Mouse (Mus musculus) kidney, adult 2 months (tissue): Measurements from ENCODE around the gene Stk11. TPM values are rescaled to one million over a fixed set of nuclear protein-coding genes. Genes with fewer than 3 reads are reported as not detected.

ENCODE experiments used
- DNase-seq: peaks from one replicate; pipeline ENCODE4 v3.0.0; 2021
- H3K27ac ChIP-seq: fragments of 200-500 bp; 2 replicates; pipeline ENCODE4 v1.5.1; 2012; ENCODE audit warnings: low read depth, low read length, control low read depth, inconsistent platforms; ENCODE audit not compliant: insufficient read depth
- H3K27me3 ChIP-seq: fragments of 200-500 bp; replicated peaks from 2 replicates; pipeline ENCODE4 v1.6.1; 2012; ENCODE audit warnings: mild to moderate bottlenecking, moderate library complexity, low read length, inconsistent platforms; ENCODE audit not compliant: control insufficient read depth, insufficient read depth
- H3K36me3 ChIP-seq: fragments of 200-500 bp; 2 replicates; pipeline ENCODE4 v1.6.1; 2012; ENCODE audit warnings: mild to moderate bottlenecking, moderate library complexity, low read length, inconsistent platforms; ENCODE audit not compliant: control insufficient read depth, insufficient read depth
- H3K4me1 ChIP-seq: fragments of 200-500 bp; 2 replicates; pipeline ENCODE4 v1.6.1; 2011; ENCODE audit warnings: low read length; ENCODE audit not compliant: control insufficient read depth, insufficient read depth
- H3K4me3 ChIP-seq: fragments of 200-500 bp; 2 replicates; pipeline ENCODE4 v1.5.1; 2011; ENCODE audit warnings: mild to moderate bottlenecking, low read depth, low read length, control low read depth; ENCODE audit not compliant: insufficient read depth
- CTCF ChIP-seq: fragments of 200-500 bp; conservative IDR thresholded peaks from 2 replicates; pipeline ENCODE4 v1.5.1; 2011; ENCODE audit warnings: low read depth, mild to moderate bottlenecking, control low read depth, low read length, moderate library complexity, mixed read lengths; ENCODE audit not compliant: insufficient read depth, insufficient read length
- POLR2A ChIP-seq: fragments of 200-500 bp; IDR thresholded peaks from one replicate; pipeline ENCODE4 v1.6.1; 2011; ENCODE audit warnings: low read depth, low read length, control low read depth
- WGBS: fragments of 180-500 bp; shearing (Covaris S2); methylation state at CpG from one replicate; pipeline ENCODE4 v1.1.7; 2018; 5-methylcytosine and 5-hydroxymethylcytosine counted together
- polyA plus RNA-seq: library from polyadenylated mRNA; depleted of rRNA; stranded (reverse); fragments of >200 nt; gene quantifications from 2 replicates; pipeline ENCODE4 v1.2.3, GENCODE M21; 2012

Gene Stk11
- polyA plus RNA-seq, 1 experiment: 114 TPM

GRCm38 (mm10) chr10:80130403-80131031, 14.9 kb downstream of the Stk11 start:
- DNase-seq: peak; percentile 88
- no peaks in the 10 kb centered on the region for H3K27me3 ChIP-seq
- no peak overlapping the region for H3K4me3 ChIP-seq
- 48% methylated on average over 18 of the region's 18 CpGs for WGBS
- peak overlapping the region; percentile 34; the same call in 1 of the 2 replicates for H3K27ac ChIP-seq
- peaks cover 3% of the 10 kb centered on the region; the same call in 1 of the 2 replicates for H3K36me3 ChIP-seq
- peak; percentile 32; the same call in 1 of the 2 replicates for TF ChIP-seq CTCF
- TF ChIP-seq POLR2A: no peak
- H3K4me1 ChIP-seq: peaks cover 16% of the 10 kb centered on the region; the same call in 1 of the 2 replicates

- Histone ChIP-seq H3K4me3 (no peak overlapping the region), H3K4me1 (peaks cover 16% of the 10 kb centered on the region; the same call in 1 of the 2 replicates), H3K27ac (no peak overlapping the region), H3K27me3 (no peaks in the 10 kb centered on the region), H3K36me3 (peaks cover 3% of the 10 kb centered on the region; the same call in 1 of the 2 replicates)
- 60% methylated on average over 55 of the region's 55 CpGs for WGBS
- TF ChIP-seq CTCF (no peak), POLR2A (no peak)
- no peak for DNase-seq
Observed at GRCm38 (mm10) chr10:80131316-80131951, 15.8 kb downstream of the Stk11 start.

GRCm38 (mm10) chr10:80131952-80132350, 16.3 kb downstream of the Stk11 start:
- Histone ChIP-seq H3K27ac (no peak overlapping the region), H3K4me3 (no peak overlapping the region), H3K4me1 (peaks cover 16% of the 10 kb centered on the region; the same call in 1 of the 2 replicates), H3K27me3 (no peaks in the 10 kb centered on the region), H3K36me3 (peaks cover 3% of the 10 kb centered on the region; the same call in 1 of the 2 replicates)
- 74% methylated on average over 27 of the region's 27 CpGs for WGBS
- DNase-seq: no peak
- no peak for TF ChIP-seq CTCF
- TF ChIP-seq POLR2A: no peak

- Histone ChIP-seq H3K27ac (no peak overlapping the region), H3K4me3 (no peak overlapping the region), H3K4me1 (peaks cover 16% of the 10 kb centered on the region; the same call in 1 of the 2 replicates), H3K27me3 (no peaks in the 10 kb centered on the region), H3K36me3 (no peaks in the 10 kb centered on the region; the same call in 1 of the 2 replicates)
- TF ChIP-seq POLR2A: no peak
- no peak for TF ChIP-seq CTCF
- no peak for DNase-seq
- WGBS: 42% methylated on average over 8 of the region's 8 CpGs
Observed at GRCm38 (mm10) chr10:80133226-80133849, 17.7 kb downstream of the Stk11 start.

GRCm38 (mm10) chr10:80134421-80134820, 18.8 kb downstream of the Stk11 start:
- TF ChIP-seq CTCF (no peak), POLR2A (no peak)
- H3K4me1 ChIP-seq: peaks cover 10% of the 10 kb centered on the region; the same call in 1 of the 2 replicates
- no peaks in the 10 kb centered on the region for H3K27me3 ChIP-seq
- H3K4me3 ChIP-seq: no peak overlapping the region
- peak; percentile 44 for DNase-seq
- 62% methylated on average over 9 of the region's 9 CpGs for WGBS
- H3K36me3 ChIP-seq: no peaks in the 10 kb centered on the region
- H3K27ac ChIP-seq: no peak overlapping the region

- DNase-seq: no peak
- Histone ChIP-seq H3K27me3 (no peaks in the 10 kb centered on the region), H3K27ac (no peak overlapping the region), H3K4me1 (peaks cover 5% of the 10 kb centered on the region; the same call in 1 of the 2 replicates), H3K36me3 (no peaks in the 10 kb centered on the region), H3K4me3 (no peak overlapping the region)
- no peak for TF ChIP-seq POLR2A
- 79% methylated on average over 10 of the region's 10 CpGs for WGBS
Observed at GRCm38 (mm10) chr10:80135161-80135560, 19.6 kb downstream of the Stk11 start.

- Histone ChIP-seq H3K4me3 (no peak overlapping the region), H3K27ac (no peak overlapping the region), H3K4me1 (0 out of 2 replicates have a peak, but pooled peaks cover 2% of the 10 kb centered on the region), H3K27me3 (no peaks in the 10 kb centered on the region), H3K36me3 (no peaks in the 10 kb centered on the region)
- no peak for DNase-seq
- 95% methylated on average over 1 of the region's 1 CpGs for WGBS
- TF ChIP-seq CTCF (no peak), POLR2A (no peak)
Observed at GRCm38 (mm10) chr10:80135641-80136040, 20.0 kb downstream of the Stk11 start.
